Comparison of ENCODE assay signal across 8 mouse cellular contexts in the genomic region with DNA sequence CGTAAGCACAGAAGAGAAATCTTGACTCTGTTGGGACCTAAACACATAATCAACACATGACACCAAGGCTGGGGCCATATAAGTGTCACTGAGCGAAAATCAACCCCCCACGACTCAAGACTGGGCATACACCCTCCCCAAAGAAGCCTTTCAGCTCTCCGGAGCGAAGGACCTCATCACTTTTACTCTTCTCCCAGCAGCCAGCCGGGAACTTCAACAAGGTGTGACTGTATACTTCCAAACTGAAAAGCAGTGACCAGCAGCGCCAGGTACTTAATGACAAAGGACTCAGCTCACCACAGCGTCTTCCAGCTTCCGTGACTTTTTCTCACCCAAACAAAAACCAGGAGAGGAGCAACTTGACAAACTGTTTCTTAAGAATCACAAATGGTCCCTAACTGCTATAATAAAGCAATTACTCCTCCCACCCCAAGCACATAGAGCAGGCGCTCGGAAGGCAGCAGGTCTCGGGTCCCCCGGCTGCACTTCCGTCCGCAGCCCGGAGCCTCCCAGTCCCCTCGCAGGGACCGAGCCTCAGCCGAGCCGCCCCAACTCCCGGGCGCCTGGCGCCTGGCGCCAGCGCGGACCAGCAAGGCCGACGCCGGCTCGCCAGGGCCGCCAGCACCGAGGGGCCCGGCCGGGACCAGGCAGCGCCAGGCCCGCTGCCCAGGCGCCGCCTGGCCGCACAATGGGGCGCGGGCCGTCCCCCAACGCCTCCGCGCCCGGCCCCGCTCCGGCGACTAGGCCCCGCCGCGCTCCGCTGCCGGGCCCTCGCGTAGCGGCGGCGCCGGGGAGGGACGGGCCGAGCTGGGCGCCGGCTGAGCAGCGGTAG. TPM values are rescaled to one million over a fixed set of nuclear protein-coding genes. Genes with fewer than 3 reads are reported as not detected.
DNase-seq lines count a peak whose midpoint lies in the region; ATAC-seq lines count a peak whose summit lies in the region.

No protein-coding gene starts in this region.

- peak; percentile 86 for ATAC-seq in intestine, embryonic 14.5 days (replicated peaks; ENCODE audit: low FRiP score, low TSS enrichment, low read depth)

- peak overlapping the region; percentile 96 for H3K4me2 ChIP-seq in intestine, embryonic 14.5 days (ENCODE audit: low read length)

- no peaks in the 10 kb centered on the region for H3K27me3 ChIP-seq in intestine, embryonic 14.5 days (replicated peaks; ENCODE audit: control insufficient read depth, insufficient read depth, low read length)
- no peaks in the 10 kb centered on the region for H3K27me3 ChIP-seq in limb, embryonic 10.5 days (ENCODE audit: low read depth, poor library complexity, severe bottlenecking)

- H3K4me3 ChIP-seq in intestine, embryonic 14.5 days (ENCODE audit: low read depth, low read length): peak overlapping the region; percentile 88
- H3K4me3 ChIP-seq in limb, embryonic 10.5 days: peak overlapping the region; percentile 90

- peak overlapping the region; percentile 93 for H3K27ac ChIP-seq in intestine, embryonic 14.5 days (ENCODE audit: low read depth)
- peak overlapping the region; percentile 98 for H3K27ac ChIP-seq in limb, embryonic 10.5 days

- peaks cover 26% of the 10 kb centered on the region for H3K4me1 ChIP-seq in intestine, embryonic 14.5 days (replicated peaks; ENCODE audit: control insufficient read depth, insufficient read depth, low read length)
- peaks cover 20% of the 10 kb centered on the region for H3K4me1 ChIP-seq in limb, embryonic 10.5 days

- peak; percentile 13 for DNase-seq in WW6 (ENCODE audit: low read depth, low spot score)
- peak; percentile 55 for DNase-seq in embryo, embryonic 10 days (ENCODE audit: low spot score)
- peak; percentile 51 for DNase-seq in gastrocnemius, postnatal 25 days
- DNase-seq in intestine, embryonic 14.5 days (ENCODE audit: low spot score): peak; percentile 86
- DNase-seq in limb, embryonic 10.5 days (ENCODE audit: low spot score): peak; percentile 76
- peak; percentile 50 for DNase-seq in mesoderm, embryonic 11.5 days (ENCODE audit: low read depth, low spot score)
- peak; percentile 29 for DNase-seq in right cerebral cortex, postnatal 4 days
- peak; percentile 65 for DNase-seq in yolk sac, embryonic 10.5 days (ENCODE audit: low spot score)

- peak overlapping the region; percentile 94 for H3K9ac ChIP-seq in intestine, embryonic 14.5 days (ENCODE audit: low read length)

- no peaks in the 10 kb centered on the region for H3K9me3 ChIP-seq in intestine, embryonic 14.5 days (ENCODE audit: control insufficient read depth, low read length)
- H3K9me3 ChIP-seq in limb, embryonic 10.5 days (replicated peaks): no peaks in the 10 kb centered on the region

- WGBS in intestine, embryonic 14.5 days: under 1% methylated on average over 64 of the region's 65 CpGs
- WGBS in limb, embryonic 10.5 days: 2% methylated on average over 65 of the region's 65 CpGs

- no peaks in the 10 kb centered on the region; the same call in 1 of the 2 replicates for H3K36me3 ChIP-seq in intestine, embryonic 14.5 days (ENCODE audit: control insufficient read depth, insufficient read depth, low read length)
- peaks cover 4% of the 10 kb centered on the region; the same call in 1 of the 2 replicates for H3K36me3 ChIP-seq in limb, embryonic 10.5 days

RNA-seq across cellular contexts. Expression of a gene that starts 5.1 kb away (rescaled TPM):
- total RNA-seq in gastrocnemius, postnatal 25 days (2021): 10 to 100 TPM; 72.4 to 77.8 TPM
- 79.1 and 86.6 TPM in 2 replicates for polyA plus RNA-seq in intestine, embryonic 14.5 days (2014; fragmentation: Nextera tagmentation; extraction: Ambion mirVana)
- polyA plus RNA-seq in limb, embryonic 10.5 days (2016; fragmentation: Nextera tagmentation; extraction: Ambion mirVana): 97.4 and 109 TPM in 2 replicates

Comparison
In these comparisons a context has a peak if more than half of its experiments do, and no peak if none do; other contexts are left out.
1. Peak in every context shown above with its lines: DNase-seq, ATAC-seq, H3K4me3 ChIP-seq and H3K27ac ChIP-seq.
2. DNase-seq: peak in every context shown above with its lines; median percentile 86 in intestine, embryonic 14.5 days; 76 in limb, embryonic 10.5 days; 65 in yolk sac, embryonic 10.5 days; 55 in embryo, embryonic 10 days; 51 in gastrocnemius, postnatal 25 days; 50 in mesoderm, embryonic 11.5 days; 29 in right cerebral cortex, postnatal 4 days; 13 in WW6.